Mouse (Mus musculus) hindbrain, postnatal 0 days (tissue): ENCODE data around the gene Nrcam. TPM values are rescaled to one million over a fixed set of nuclear protein-coding genes. Genes with fewer than 3 reads are reported as not detected.

Experiments
- ATAC-seq: fragments of 200-750 bp; cut with Nextera tagmentation; 2 replicates; pipeline ENCODE4 v1.8.0; 2017; ENCODE audit warnings: mild to moderate bottlenecking, moderate TSS enrichment, moderate library complexity
- DNase-seq: peaks from one replicate; pipeline ENCODE4 v3.0.0-alpha.2; 2015; ENCODE audit warnings: low spot score
- H3K27ac ChIP-seq: fragments of 300-500 bp; sonication (generic); 2 replicates; pipeline ENCODE4 v1.5.1; 2014; ENCODE audit warnings: mild to moderate bottlenecking
- H3K27me3 ChIP-seq: fragments of 300-500 bp; sonication (generic); 2 replicates; pipeline ENCODE4 v1.6.1; 2014; ENCODE audit warnings: low read length, mixed read lengths; ENCODE audit not compliant: insufficient read depth
- H3K36me3 ChIP-seq: fragments of 300-500 bp; sonication (generic); 2 replicates; pipeline ENCODE4 v1.6.1; 2014; ENCODE audit warnings: low read length, mixed read lengths; ENCODE audit not compliant: insufficient read depth
- H3K4me1 ChIP-seq: fragments of 300-500 bp; sonication (generic); 2 replicates; pipeline ENCODE4 v1.6.1; 2014; ENCODE audit warnings: antibody characterized with exemption, low read length, mixed read lengths; ENCODE audit not compliant: insufficient read depth
- H3K4me2 ChIP-seq: fragments of 300-500 bp; sonication (generic); 2 replicates; pipeline ENCODE4 v1.6.1; 2014; ENCODE audit warnings: low read depth, mild to moderate bottlenecking, low read length, moderate library complexity, mixed read lengths
- H3K4me3 ChIP-seq: fragments of 300-500 bp; sonication (generic); 2 replicates; pipeline ENCODE4 v1.5.1; 2014; ENCODE audit warnings: low read length
- H3K9ac ChIP-seq: fragments of 300-500 bp; sonication (generic); replicated peaks from 2 replicates; pipeline ENCODE4 v1.6.1; 2014; ENCODE audit warnings: mild to moderate bottlenecking, low read length, moderate library complexity, mixed read lengths
- H3K9me3 ChIP-seq: fragments of 300-500 bp; sonication (generic); 2 replicates; pipeline ENCODE4 v1.6.1; 2016; ENCODE audit warnings: low read length, mixed read lengths
- CTCF ChIP-seq: IDR thresholded peaks from 2 replicates; pipeline ENCODE4 v1.5.1; 2016; ENCODE audit warnings: antibody characterized with exemption, control low read depth, low read depth
- WGBS: fragments of 180-500 bp; shearing (Covaris S2); extraction: QIAGEN DNeasy Blood & Tissue Kit; methylation state at CpG from one replicate; pipeline ENCODE4 v1.1.7; 2014; 5-methylcytosine and 5-hydroxymethylcytosine counted together
- polyA plus RNA-seq: library from polyadenylated mRNA; unstranded; fragments of >200 nt; fragmentation: Nextera tagmentation; extraction: Ambion mirVana; gene quantifications from 2 replicates; pipeline ENCODE4 v1.2.1, GENCODE M21; 2015
- total RNA-seq: library from RNA; depleted of rRNA; stranded (reverse); fragments of >200 nt; gene quantifications from 2 replicates; pipeline ENCODE4 v1.2.3, GENCODE M21; 2014

Gene Nrcam
- total and polyA plus RNA-seq, 2 experiments from 2014 or later: 113 to 163 TPM

DNA sequence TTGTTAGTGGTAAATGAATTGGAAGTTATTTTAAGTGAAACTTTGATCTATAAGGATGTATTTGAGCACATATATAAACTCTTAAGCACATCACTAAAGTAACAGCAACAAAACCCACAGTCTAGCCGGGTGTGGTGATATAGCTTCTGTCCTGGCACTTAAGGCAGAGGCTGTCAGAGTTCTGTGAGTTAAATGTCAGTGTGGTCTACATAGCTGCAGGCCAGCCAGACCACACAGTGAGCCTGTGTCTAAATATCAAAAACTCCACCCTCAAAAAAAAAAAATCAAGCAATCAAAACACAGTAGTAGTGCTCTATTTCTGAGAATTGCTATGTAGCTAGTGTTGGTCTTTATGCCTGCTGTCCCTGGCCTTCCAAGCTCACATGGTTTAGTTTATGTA is 59.5 kb downstream of the Nrcam start:
- no peak overlapping the region for H3K4me2 ChIP-seq
- H3K4me1 ChIP-seq: peaks cover 2% of the 10 kb centered on the region; the same call in 1 of the 2 replicates
- H3K27ac ChIP-seq: no peak overlapping the region
- ATAC-seq: no peak
- no peak overlapping the region for H3K9ac ChIP-seq
- no peak for TF ChIP-seq CTCF
- no peak overlapping the region for H3K4me3 ChIP-seq
- no peaks in the 10 kb centered on the region for H3K9me3 ChIP-seq
- H3K27me3 ChIP-seq: no peaks in the 10 kb centered on the region
- DNase-seq: no peak
- WGBS: 54% methylated on average over 1 of the region's 1 CpGs
- H3K36me3 ChIP-seq: no peaks in the 10 kb centered on the region; the same call in 1 of the 2 replicates

DNA sequence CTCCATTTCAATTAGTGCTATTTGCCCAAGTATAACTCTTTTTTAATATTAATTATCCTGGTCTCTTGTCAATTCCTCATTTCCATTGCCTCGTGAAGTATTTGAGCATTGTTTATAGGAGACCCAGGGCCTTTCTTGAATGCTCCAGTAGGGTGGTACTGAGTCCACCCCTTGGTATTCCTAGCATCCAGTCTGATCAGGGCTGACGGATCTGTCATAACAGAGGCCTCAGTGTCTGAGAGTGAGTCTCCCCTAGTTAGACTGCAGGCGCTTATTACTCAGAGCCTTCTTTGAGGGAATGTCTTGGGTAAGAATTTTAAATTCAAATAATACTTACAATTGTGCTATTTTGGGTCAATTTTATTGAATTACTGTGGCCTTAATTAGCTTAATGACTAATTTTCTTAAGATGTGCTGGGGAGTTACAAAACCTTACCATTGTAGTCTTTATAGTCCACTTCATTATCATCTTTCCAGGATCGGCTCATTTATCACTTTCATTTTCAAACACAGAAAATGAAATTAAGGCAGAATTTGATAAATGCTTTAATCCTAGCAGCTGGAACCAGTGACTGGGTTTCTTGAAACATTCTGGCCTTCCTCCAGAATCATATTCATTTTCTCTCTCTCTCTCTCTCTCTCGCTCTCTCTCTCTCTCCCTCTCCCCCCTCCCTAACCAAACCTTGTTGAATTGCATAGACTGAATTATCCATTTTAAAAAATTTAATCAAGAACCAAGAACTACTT is 61.9 kb downstream of the Nrcam start:
- Histone ChIP-seq H3K4me1 (no peaks in the 10 kb centered on the region), H3K9ac (no peak overlapping the region), H3K27me3 (no peaks in the 10 kb centered on the region), H3K36me3 (no peaks in the 10 kb centered on the region; the same call in 1 of the 2 replicates), H3K27ac (no peak overlapping the region), H3K9me3 (no peaks in the 10 kb centered on the region), H3K4me3 (no peak overlapping the region), H3K4me2 (no peak overlapping the region)
- no peak for DNase-seq
- no peak for ATAC-seq
- 68% methylated on average over 5 of the region's 5 CpGs for WGBS
- TF ChIP-seq CTCF: no peak

DNA sequence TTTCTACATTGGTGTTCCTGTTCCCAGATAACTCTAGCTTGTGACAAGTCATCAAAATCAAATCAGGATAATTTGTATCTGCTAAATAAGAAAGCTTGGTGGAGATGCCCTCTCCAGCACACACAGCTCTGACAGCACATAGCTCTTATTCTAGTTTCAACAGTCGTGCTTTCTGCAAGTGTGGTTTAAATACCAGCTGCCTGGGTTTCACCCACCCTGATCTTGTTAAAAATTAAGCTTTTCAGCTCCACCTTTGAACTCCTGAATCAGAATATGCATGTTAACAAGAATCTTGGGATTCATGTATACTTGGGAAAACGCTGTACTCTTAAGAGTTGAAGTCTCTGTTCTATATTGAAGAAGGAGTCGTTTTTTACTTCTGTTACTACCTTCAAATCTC is 66.2 kb downstream of the Nrcam start:
- Histone ChIP-seq H3K4me2 (no peak overlapping the region), H3K27me3 (no peaks in the 10 kb centered on the region), H3K9ac (no peak overlapping the region), H3K9me3 (no peaks in the 10 kb centered on the region), H3K36me3 (no peaks in the 10 kb centered on the region; the same call in 1 of the 2 replicates), H3K27ac (no peak overlapping the region), H3K4me3 (no peak overlapping the region), H3K4me1 (no peaks in the 10 kb centered on the region)
- no peak for TF ChIP-seq CTCF
- DNase-seq (no peak), ATAC-seq (no peak)
- 73% methylated on average over 3 of the region's 3 CpGs for WGBS

DNA sequence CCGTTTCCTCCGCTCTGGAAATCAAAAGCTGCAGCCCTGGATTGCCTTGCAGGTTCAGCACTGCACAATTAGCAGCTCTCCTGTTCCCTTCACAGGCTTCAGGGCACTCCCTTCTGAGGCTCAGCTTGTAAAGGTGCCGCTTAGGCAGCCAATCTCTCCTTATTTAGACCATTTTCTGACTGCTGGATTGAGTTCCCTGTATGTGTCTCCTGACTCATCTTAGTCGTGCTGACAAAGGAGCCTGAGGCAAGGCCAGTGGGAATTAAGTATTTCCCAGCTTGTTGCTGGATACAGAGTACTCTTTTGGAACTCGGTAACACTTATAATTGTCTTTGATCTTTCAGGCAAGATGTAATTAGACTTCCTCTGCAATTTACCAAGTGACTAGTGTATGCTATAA is 69.1 kb downstream of the Nrcam start:
- H3K36me3 ChIP-seq: no peaks in the 10 kb centered on the region; the same call in 1 of the 2 replicates
- no peak for DNase-seq
- H3K27me3 ChIP-seq: no peaks in the 10 kb centered on the region
- 0 out of 2 replicates have a peak overlapping the region, but pooled peaks have one; percentile 26 for H3K27ac ChIP-seq
- no peaks in the 10 kb centered on the region for H3K9me3 ChIP-seq
- no peak for TF ChIP-seq CTCF
- no peak overlapping the region for H3K4me3 ChIP-seq
- no peaks in the 10 kb centered on the region for H3K4me1 ChIP-seq
- no peak overlapping the region for H3K9ac ChIP-seq
- WGBS: 38% methylated on average over 5 of the region's 5 CpGs
- no peak overlapping the region for H3K4me2 ChIP-seq
- ATAC-seq: no peak

DNA sequence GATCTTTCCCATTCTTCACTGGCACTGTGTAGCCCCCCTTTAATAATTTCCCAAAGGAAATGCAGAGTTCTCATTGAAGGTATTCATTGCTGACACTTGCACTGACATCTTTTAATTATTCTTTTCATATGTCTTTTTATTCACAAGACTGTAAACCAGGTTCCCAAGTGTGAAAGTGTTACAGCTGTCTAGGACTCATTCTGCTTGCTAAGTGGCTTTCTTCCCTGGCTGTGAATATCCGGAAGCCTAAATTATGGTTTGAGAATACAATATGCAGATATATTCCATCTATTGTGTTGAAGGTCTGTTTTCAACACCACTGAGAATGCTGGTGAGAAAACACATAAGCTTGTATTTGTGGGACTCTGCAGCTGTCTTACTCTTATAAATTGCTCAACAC is 73.4 kb downstream of the Nrcam start:
- Histone ChIP-seq H3K4me3 (no peak overlapping the region), H3K9ac (no peak overlapping the region), H3K27me3 (no peaks in the 10 kb centered on the region), H3K27ac (no peak overlapping the region), H3K4me1 (no peaks in the 10 kb centered on the region), H3K36me3 (no peaks in the 10 kb centered on the region), H3K4me2 (no peak overlapping the region), H3K9me3 (no peaks in the 10 kb centered on the region)
- WGBS: 22% methylated on average over 1 of the region's 1 CpGs
- DNase-seq (no peak), ATAC-seq (0 out of 2 replicates have a peak, but pooled peaks have one; percentile 32)
- no peak for TF ChIP-seq CTCF

DNA sequence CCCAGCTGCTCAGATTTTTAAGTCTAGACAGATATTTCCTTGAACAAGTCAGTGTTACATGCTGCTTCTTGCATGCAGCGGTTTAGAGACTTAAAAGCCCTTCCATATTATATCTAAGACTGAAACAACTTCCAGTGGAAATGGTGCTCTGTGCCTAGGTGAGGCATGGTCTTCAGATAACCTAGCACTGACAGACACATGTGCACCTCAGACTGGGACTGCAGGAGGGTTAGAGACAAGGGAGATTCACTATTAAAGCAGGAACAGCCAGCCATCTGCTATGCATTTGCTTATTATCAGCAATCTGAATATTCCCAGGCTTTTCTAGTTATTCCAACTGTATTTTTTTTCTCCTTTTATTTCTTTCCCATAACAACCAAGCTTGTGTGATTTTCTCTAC is 74.6 kb downstream of the Nrcam start:
- no peak overlapping the region for H3K9ac ChIP-seq
- no peaks in the 10 kb centered on the region for H3K9me3 ChIP-seq
- no peak for ATAC-seq
- 80% methylated on average over 1 of the region's 1 CpGs for WGBS
- DNase-seq: no peak
- H3K4me3 ChIP-seq: no peak overlapping the region
- no peaks in the 10 kb centered on the region for H3K27me3 ChIP-seq
- H3K36me3 ChIP-seq: no peaks in the 10 kb centered on the region
- H3K27ac ChIP-seq: peak overlapping the region; percentile 58
- no peaks in the 10 kb centered on the region for H3K4me1 ChIP-seq
- H3K4me2 ChIP-seq: no peak overlapping the region
- TF ChIP-seq CTCF: no peak
